Mouse (Mus musculus): Measurements from ENCODE around the gene Scimp.

Gene Scimp

DNA sequence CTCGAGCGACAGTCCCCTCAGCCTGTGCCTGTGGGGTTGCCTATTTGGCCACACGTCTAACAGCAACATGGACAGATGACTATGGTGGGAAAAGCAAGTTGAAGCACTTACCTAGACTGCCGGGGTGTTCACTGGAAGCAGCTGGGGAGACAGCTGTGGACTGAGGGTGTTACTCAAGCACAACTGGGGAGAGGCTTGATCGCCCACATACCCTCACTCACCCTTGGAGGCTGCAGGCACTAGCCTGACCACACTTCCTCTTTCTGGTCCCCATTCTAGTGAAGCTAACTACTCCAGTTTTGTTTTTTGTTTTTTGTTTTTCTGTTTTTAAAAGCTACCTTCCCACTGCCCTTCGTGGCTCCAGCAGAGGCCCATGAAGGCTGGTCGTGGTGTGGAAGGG is at the start of gene Scimp:
Scimp (minus strand) TSS at position 222 of the 400 bp plus-strand sequence.
- DNase-seq (ENCODE audit: low read depth, low spot score) = no peak

DNA sequence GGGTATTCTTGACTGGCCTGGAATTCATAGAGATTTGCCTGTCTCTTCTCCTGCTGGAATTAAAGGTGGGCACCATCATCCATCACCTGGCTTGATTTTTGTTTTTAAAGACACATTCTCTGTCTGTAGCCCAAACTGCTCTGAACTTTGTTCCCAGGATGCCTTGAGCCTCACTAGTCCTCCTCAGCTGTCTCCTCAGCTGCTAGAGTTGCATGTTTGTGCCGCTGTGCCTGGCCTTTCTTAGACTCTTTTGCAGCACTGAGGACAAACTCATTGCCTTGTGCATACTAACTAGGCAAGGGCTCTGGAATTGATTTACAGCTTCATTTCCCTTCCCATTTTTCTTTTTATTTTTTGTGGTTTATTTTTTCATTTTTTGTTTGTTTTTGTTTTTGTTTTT is 48.0 kb upstream of the Scimp start:
- no peak for DNase-seq (ENCODE audit: low read depth, low spot score)

DNA sequence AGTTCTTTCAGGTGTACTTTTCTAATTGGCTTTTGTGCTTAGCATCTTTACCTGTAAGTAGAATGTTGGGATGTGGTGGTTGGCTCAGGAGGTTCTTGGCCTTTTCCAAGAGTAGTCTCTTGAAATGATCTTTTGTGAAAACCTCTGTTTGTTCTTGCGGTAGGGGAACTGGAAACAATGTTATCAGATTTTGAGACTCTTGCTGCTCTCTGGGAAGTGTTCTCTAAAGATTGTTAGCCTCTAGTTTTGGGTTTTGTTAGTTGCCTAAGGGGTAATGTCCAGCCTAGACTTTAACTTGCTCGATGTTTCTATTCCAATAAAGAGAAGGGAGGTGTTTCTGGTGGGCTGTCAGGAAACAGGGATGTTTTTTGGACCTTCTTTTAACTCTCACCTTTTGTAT is 33.6 kb upstream of the Scimp start:
- DNase-seq (ENCODE audit: low read depth, low spot score) = no peak

DNA sequence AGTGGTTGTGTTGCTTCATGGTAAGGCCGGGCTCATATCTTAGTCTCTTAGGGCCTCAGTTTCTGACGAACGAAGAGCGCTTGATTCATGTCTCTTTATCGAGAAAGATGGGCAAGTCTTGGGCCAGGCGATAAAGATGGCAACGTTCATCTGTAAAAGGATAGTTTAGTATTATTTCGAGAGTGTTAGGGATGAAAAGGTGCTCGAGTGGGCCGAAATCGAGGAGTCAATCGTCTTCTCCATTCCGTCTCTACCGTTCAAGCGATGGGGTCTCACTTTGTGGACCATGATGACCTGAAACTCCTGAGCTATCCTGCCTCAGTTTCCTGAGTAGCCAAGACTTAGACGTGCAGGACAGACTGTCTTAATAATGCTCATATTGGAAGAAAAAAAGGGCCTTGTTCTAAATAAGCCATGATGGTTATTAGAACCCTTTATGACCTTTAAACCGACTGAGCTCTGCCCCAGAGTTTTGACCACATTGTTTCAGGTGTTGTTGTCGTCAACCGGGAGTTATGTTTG is 33.1 kb upstream of the Scimp start:
- DNase-seq (ENCODE audit: low read depth, low spot score) = no peak

DNA sequence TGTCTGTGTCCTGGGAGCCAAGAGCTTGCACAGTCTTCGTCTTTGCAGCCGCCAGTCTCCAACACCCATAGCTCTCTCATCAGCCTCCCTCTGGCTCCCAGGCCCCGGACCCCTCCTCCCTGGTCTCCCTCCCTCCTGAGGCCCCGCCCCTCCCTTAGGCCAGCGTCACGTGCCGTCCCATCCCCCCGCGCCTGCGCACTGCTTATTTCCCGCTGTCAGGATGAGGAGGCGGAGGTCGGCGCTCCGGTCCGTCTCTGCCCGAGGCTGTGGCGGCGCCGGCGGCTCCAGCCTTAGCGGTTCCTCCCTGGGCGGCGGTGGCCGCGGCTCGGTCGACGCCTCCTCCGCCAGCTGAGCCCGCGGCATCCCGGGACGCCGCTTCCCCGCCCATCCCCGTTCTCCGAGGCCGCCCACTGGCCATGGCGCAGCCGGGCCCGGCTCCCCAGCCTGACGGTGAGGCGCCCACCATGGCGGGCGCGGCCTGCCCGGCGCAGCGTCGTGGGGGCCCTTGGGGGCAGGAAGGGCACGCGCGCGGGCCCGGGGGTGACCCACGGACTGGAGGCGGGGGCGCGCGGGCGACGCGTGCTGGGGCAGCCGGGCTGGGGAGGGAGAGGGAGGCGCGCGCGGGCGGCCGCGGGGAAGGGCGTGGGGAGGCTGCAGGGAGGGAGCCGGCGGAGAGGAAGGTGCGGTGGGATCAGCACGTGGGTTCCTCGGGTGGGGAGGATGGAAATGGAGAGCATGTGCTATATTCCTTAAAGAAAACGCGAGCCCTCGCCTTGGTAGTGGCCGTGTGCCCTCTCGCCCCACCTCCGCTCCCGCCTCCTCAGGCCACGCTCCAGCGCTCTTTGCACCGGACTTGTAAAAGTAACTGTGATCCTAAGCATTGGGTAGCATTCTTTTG is 32.4 kb upstream of the Scimp start, which contains the start of gene Rabep1:
Rabep1 (plus strand) TSS at position 220 of the 898 bp plus-strand sequence.
- peak; percentile 92 for DNase-seq (ENCODE audit: low read depth, low spot score)

DNA sequence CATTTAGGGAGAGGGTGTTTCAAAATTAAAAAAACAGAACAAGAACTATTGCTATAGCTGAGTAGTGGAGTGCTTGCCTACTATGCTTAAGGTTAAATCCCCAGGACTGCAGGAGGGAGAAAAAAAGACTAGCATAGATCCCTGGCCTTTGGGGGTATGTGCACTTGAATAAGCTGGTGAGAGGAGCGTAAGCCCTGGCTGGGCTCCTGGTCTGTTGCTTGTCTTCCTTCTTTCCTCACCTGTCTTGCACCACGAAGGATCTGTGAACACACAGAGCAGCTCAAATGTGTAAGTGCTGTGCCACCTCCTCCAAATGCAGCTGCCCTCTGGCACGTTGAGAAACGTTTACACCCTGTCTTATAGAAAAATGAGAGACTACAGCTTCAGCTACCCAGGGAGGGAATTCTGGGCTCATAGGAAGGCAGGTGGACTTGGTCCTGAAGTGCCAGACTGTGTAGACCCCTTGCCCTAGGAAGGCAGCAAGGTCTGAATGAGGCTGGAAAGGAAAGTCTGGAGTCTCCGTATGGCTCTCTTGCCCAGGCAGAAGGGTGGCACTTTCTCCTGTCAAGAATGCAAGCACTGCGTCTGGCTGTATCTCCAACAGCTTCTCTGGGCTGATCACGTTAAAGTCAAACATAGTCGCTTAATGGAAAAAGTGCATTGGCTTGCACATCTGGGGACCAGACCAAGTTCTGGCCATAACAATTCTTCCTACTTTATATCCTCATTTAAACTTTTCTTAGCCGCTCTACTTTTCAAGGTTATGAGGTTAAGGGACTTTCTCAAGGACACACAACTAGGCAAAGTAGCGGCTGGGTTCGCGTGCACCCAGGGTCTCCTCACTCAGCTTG is 31.5 kb upstream of the Scimp start:
- no peak for DNase-seq (ENCODE audit: low read depth, low spot score)

DNA sequence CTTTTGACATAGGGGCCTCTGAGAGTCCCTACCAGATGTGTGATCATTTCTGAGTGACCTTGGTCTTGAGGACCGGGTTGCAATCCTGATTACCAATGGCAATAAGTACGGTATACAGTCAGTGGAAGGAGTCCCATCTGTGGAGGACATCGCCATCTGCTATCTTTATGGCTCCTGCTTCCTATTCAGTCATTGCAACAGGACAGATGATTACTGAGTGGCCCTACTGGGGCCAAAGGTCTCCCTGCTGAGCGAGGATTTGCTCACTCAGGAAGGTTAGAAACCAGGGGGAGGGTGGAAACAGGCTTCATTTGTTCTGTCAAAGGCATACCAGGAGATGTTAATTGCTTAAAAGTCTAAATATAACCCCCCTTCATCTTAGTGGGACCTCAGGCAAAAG is 30.6 kb upstream of the Scimp start:
- DNase-seq (ENCODE audit: low read depth, low spot score) = no peak

DNA sequence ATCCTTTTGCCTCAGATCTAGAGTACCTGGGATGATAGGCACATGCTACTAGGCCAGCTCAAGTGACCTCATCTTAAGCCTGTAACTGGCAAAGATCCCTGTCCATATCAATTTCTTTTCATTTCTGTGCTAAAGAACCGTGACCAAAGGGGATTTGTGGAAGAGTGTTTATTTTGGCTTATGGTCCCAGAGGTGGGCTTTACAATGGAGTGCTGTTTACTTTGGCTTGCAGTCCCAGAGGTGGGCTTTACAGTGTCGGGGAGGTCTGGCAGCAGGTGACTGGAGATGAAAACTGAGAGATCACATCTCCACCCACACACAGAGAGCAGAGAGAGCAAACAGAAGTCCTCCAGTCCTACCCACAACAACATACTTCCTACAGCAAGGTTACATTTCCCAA is 26.2 kb upstream of the Scimp start:
- no peak for DNase-seq (ENCODE audit: low read depth, low spot score)

DNA sequence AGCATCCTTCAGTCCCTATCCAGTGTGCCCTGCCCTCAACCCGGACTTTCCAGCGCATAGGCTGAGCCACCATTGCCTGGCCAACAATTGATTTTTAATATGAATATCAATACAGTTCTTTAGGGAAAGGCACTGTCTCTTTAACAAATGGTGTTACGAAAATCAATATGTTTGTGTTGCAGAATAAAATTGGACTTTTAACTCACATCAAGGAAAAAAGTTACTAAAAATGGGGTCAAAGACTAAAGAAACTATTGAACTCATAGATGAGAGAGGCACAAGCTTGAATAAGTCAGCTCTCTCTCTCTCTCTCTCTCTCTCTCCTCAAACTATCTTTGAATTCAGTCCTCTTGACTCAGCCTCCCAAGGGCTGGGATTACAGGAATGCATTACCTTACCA is 24.6 kb upstream of the Scimp start:
- no peak for DNase-seq (ENCODE audit: low read depth, low spot score)

DNA sequence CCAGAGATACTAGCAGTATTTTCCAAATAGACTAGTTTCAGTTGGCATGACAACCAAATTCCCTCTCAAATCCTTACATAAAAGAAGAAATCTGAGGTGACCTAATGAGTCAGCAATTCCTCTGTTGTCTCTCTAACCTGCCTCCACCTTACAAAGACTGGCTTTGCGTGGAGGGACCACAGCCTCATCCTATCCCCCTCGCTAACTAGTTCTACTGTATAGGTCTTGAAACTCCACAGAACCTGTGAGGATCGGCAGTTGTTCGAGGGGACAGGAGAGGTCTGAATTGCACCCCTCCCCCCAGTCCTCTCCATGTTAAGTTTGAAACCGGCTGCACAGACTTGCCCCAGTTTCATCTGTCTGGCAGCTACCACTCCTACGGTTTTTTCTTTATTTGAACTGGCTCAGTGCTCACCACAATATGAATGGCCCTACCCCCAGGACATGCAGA is 23.0 kb upstream of the Scimp start:
- no peak for DNase-seq (ENCODE audit: low read depth, low spot score)

DNA sequence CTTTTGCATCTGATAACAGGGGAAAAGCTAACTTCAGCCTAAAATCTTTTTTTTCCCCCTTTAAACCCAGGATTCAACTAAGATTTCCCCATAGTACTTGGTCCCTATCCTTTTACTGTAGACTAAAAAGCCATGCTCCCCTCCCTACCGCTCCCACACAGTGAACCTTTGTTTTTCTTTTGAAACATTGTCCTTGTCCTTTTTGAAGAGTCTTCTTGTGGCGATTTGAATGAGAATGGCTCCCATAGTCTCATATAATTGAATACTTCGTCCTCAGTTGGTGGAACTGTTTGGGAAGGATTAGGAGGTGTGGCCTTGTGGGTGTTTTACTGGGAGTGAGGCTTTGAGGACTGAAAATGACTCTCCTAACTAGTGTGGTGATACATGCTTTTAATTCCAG is 21.4 kb upstream of the Scimp start:
- DNase-seq (ENCODE audit: low read depth, low spot score) = no peak

DNA sequence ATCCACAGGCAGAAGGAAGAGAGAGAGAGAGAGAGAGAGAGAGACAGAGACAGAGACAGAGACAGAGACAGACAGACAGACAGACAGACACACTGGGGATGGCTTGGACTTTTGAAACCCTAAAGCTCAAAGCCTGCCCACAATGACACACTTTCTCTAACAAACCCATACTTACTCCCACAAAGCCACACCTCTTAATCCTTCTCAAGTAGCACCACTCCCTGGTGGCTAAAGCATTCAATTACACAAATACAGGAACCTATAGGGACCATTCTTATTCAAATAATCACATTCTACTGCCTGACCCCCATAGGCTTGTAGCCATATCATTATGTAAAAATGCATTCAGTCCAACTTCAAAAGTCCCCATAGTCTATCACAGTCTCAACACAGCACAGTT is 21.0 kb upstream of the Scimp start:
- DNase-seq (ENCODE audit: low read depth, low spot score) = no peak

DNA sequence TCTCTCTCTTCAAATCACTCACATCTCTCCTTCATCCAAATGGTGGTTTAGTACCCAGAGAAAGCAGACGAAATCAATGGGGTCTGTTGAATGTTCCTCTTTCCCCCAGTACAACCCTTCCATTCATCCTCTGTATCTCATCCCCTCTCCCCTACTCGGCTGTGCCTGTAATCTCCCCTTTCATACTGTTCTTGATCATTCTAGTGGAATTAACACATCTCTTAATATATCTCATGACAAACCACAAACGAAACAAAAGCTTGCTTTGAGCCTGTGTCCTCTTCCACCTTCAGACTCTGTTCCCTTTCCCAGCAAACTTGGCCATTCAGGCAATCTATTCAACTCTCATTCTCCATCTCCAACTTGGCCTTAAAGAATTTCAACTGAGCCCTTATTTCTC is 18.8 kb upstream of the Scimp start:
- DNase-seq (ENCODE audit: low read depth, low spot score) = no peak

DNA sequence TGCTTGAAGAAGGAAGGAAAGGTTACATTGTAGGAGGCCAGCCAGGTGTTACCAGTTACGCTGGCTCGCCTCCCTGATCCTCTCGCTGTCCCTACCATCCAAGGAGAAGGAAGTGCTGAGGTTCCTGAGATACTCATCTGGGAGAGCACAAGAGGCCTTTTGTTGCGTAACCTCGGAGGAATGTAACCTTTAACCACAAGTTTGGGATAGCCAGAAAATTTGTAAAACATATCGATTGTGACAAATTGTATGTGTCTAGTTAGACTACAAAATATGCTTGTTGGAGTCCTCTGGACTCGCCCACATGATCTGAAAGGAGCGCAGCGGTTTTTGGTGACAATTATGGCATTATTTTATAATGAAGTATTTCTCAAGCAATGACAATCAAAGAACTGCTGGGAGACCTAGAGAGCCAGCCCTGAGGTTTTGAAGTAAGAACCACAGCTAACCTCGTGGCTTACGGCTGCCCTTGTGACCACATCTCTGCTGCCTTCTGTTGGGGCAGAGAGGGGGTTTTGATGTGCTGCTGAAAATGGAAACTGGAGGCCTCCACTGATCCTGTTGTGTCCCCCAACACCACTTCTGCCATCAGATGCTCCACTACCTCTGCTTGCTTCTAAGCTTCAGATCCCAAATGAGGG is 16.7 kb upstream of the Scimp start:
- DNase-seq (ENCODE audit: low read depth, low spot score) = peak; percentile 76

DNA sequence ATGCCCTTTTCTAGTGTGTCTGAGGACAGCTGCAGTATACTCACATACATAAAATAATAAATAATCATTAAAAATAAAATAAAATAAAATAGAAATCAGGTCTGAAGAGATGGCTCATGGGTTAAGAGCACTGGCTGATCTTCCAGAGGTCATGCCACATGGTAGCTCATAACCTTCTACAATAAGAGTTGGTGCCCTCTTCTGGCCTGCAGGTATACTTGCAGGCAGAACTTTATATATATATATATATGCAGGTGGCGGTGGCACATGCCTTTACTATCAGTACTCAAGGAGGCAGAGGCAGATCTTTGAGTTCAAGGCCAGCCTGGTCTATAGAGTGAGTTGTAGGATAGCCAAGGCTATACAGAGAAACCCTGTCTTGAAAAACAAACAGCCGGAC is 13.8 kb upstream of the Scimp start:
- DNase-seq (ENCODE audit: low read depth, low spot score) = no peak

DNA sequence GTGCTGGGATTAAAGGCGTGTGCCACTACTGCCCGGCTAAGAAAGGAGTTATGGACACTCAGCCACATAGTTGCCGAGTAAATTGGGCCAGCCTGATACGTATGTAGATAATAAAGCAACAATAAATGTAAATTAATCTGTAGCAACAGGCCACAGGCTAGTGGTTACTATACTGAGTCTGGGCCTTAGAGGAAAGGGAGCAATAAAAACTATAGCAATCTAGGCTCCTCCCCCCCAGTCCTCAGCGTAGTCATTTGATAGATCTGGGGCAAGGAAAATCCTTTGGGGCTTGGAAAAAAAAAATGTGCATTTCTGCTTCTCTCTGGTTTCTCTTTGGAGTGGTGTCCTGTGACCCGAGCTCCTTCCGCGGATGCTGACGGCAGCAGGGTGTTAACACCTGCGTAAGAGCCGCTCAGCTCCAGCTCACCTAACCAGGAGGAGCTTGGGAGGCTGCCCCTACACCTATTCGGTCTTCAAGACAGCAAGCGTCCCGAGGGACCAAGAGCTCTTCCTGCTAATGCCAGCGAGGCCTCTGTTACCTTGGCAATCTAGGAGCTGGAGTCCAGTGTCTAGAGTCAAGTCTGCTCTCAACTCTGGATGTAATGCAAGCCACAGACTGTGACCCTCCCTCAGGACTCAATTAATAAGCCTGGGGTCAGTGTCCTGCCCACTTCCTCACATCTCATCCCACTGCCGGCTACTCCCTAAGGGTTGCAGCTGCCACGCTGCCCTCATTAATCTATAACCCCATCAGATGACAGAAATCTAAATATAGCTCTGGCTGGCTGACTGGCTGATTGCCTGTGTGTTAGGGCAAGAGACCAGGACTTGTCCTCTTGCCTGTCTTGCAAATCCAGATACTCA is 9.6 kb upstream of the Scimp start:
- no peak for DNase-seq (ENCODE audit: low read depth, low spot score)

DNA sequence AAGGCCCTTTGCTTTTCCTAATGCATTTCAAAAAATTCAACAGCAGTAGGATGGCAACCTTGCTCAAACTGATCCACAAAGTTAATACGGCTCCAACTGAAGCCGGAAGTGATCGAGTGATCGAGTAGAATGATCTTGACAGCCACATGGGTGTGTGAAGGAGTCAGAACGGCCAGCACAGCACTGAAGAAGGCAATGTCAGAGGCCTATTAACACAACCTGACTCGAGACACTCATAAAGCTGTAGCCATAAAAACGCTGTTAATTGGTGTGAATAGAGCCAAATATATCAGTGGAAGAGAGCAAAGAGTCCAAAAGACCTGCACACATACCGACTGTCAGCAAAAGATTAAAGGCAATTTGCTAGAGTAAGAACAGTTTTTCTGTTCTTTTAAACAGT is 7.7 kb upstream of the Scimp start:
- DNase-seq (ENCODE audit: low read depth, low spot score) = no peak

DNA sequence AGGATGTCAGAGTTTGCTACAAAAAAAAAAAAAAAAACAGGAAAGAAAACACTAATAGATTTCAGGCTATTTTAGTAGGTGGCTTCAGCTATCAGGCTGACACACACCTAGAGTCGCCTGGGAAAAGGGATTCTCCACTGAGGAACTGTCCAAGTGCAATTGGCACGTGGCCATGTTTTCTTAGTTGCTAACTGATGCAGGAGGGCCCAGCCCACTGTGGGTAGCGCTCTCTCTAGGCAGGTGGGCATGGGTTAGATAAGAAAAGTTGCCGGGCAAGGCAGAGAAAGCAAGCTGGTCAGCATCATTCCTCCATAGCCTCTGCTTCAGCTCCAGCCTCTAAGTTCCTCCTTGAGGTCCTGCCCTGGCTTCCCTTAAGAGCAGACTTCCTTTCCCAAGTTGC is 4.4 kb upstream of the Scimp start:
- DNase-seq (ENCODE audit: low read depth, low spot score) = no peak

DNA sequence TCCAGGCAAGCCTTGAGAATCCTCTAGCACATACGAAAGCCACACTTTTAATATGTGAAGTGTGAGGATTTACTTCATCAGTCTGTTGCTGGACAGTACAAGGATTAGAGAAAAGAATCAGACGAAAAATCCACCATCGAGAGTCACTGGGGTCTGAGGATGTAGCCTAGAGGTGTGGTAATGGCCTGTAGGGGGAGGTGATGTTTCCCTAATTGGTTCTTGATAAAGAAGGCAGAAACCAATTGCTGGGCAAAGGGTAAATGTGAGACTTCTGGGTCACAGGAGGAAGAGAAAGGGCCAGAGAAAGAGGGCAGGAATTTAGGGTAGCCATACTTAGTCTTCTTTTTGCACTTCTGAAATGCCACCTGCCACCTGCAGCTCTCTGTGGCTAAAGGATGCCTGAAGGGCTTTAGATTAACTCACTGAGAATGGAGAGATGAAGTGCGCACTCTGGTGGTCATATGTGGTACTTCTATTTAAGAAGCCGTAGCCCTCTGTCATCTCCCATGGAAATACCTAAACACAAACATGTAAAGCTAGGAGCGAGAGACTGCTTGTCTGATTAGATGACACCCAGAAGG is 3.2 kb upstream of the Scimp start:
- peak; percentile 88 for DNase-seq (ENCODE audit: low read depth, low spot score)

DNA sequence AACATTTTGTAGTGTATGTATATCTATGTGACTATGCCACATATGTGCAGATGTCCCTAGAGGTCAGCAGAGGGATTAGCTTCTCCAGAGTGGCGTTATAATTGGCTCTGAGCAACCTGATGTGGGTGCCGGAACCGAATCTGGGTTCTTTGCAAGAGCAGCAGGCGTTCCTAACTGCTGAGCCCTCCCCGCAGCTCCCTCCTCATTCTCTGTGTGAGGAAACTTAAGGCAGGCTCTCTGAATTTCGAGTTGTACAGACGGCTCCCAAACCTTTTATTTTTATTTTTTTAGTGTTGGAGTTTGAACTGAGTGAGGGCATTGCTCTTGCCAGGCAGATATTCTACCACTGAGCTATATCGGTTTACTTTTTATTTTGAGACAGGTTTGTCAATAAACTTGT is 2.7 kb upstream of the Scimp start:
- DNase-seq (ENCODE audit: low read depth, low spot score) = no peak

Data from 3T3-L1 (cell line).